9 mouse cellular contexts compared by ENCODE assay signal in the genomic region with DNA sequence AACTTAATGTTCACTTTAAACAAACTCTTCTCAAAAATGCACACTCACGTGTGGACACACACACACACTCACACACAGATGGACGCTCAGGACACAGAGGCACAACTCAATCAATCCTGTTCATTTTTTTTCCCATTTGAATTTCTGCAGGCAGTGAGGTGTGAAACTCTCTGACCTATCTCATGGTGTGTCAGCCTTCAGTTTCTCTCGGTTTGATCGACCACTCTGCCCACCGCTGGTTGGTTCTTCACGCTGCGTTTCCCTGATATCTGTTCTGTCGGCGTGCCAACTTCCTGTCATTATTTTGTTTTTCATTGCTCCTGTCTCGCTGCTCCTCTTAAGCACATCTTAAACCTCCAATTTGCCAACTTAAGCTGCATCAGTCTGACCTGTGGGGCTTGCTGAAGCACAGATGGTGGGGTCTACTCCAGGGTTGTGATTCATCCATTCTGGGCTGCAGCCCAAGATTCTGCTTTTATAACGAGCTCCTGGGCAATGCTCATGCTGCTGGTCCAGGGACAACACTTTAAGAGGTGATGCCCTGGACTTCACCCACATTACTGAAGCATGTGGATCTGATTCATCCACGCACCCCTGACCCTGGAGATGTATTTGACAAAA.
DNase-seq lines count a peak whose midpoint lies in the region; ATAC-seq lines count a peak whose summit lies in the region.
"Had no signal": no experiment of that assay in that cellular context is flagged by ENCODE, and none has a peak within 500 bp of the region (broad histone marks: within the 10 kb centered on the region; RNA-seq: fewer than 3 reads in every experiment).

No protein-coding gene starts in this region.

- 63% methylated on average over 12 of the region's 12 CpGs for WGBS in forebrain, embryonic 13.5 days
- WGBS in forebrain, embryonic 11.5 days, result 88% methylated on average over 12 of the region's 12 CpGs
- 68% methylated on average over 12 of the region's 12 CpGs for WGBS in neural tube, embryonic 13.5 days
- 69% methylated on average over 12 of the region's 12 CpGs for WGBS in midbrain, embryonic 16.5 days

- no peak overlapping the region for H3K4me3 ChIP-seq in forebrain, embryonic 13.5 days
- no peak overlapping the region for H3K4me3 ChIP-seq in forebrain, embryonic 11.5 days (ENCODE audit: low read depth, low read length)
- H3K4me3 ChIP-seq in neural tube, embryonic 13.5 days, result no peak overlapping the region
- H3K4me3 ChIP-seq in midbrain, embryonic 16.5 days (ENCODE audit: low read depth, low read length), result no peak overlapping the region

- peaks cover 20% of the 10 kb centered on the region for H3K4me1 ChIP-seq in forebrain, embryonic 13.5 days
- no peaks in the 10 kb centered on the region for H3K4me1 ChIP-seq in forebrain, embryonic 11.5 days (replicated peaks; ENCODE audit: control insufficient read depth, insufficient read depth, low read length)
- H3K4me1 ChIP-seq in neural tube, embryonic 13.5 days (replicated peaks), result 0 out of 2 replicates have a peak, but pooled peaks cover 12% of the 10 kb centered on the region
- H3K4me1 ChIP-seq in midbrain, embryonic 16.5 days (ENCODE audit: control insufficient read depth, insufficient read depth, low read length), result peaks cover 22% of the 10 kb centered on the region

- H3K27ac ChIP-seq in forebrain, embryonic 13.5 days, result peak overlapping the region; percentile 42; the same call in 1 of the 2 replicates
- no peak overlapping the region for H3K27ac ChIP-seq in forebrain, embryonic 11.5 days (ENCODE audit: low read depth, low read length)
- no peak overlapping the region for H3K27ac ChIP-seq in neural tube, embryonic 13.5 days (replicated peaks)
- no peak overlapping the region for H3K27ac ChIP-seq in midbrain, embryonic 16.5 days (ENCODE audit: low read length)
- H3K27ac ChIP-seq: liver, embryonic 14.5 days had no signal

- DNase-seq in forebrain, embryonic 11.5 days (ENCODE audit: low spot score), result no peak
- DNase-seq in neural tube, embryonic 10.5 days (ENCODE audit: extremely low spot score, low spot score), result no peak
- peak; percentile 68 for DNase-seq in cerebellum, adult 9-10 months
- DNase-seq in c-Kit-positive CD71-positive TER-119-positive erythroid progenitor cells, embryonic 14.5 days (ENCODE audit: low spot score), result no peak

- no peak overlapping the region for H3K4me2 ChIP-seq in forebrain, embryonic 13.5 days
- no peak overlapping the region for H3K4me2 ChIP-seq in forebrain, embryonic 11.5 days (ENCODE audit: low read depth, low read length, severe bottlenecking)
- H3K4me2 ChIP-seq in neural tube, embryonic 13.5 days, result no peak overlapping the region
- no peak overlapping the region for H3K4me2 ChIP-seq in midbrain, embryonic 16.5 days (ENCODE audit: low read length)

- ATAC-seq in forebrain, embryonic 13.5 days, result peak; percentile 52; the same call in 1 of the 2 replicates
- no peak for ATAC-seq in forebrain, embryonic 11.5 days (replicated peaks; ENCODE audit: low FRiP score)
- ATAC-seq in neural tube, embryonic 13.5 days (ENCODE audit: low read depth), result peak; percentile 49; the same call in 1 of the 2 replicates
- 0 out of 2 replicates have a peak, but pooled peaks have one; percentile 25 for ATAC-seq in midbrain, embryonic 16.5 days
- no peak for ATAC-seq in megakaryocyte-erythroid progenitor cell, adult 5-6 weeks (replicated peaks; ENCODE audit: low FRiP score, low TSS enrichment, poor library complexity, severe bottlenecking)

- no peak overlapping the region for H3K9ac ChIP-seq in forebrain, embryonic 13.5 days
- H3K9ac ChIP-seq in forebrain, embryonic 11.5 days (ENCODE audit: low read length), result no peak overlapping the region
- H3K9ac ChIP-seq in neural tube, embryonic 13.5 days, result no peak overlapping the region
- no peak overlapping the region for H3K9ac ChIP-seq in midbrain, embryonic 16.5 days (ENCODE audit: low read depth, low read length)
- H3K9ac ChIP-seq: liver, embryonic 14.5 days had no signal

- no peaks in the 10 kb centered on the region for H3K9me3 ChIP-seq in forebrain, embryonic 13.5 days (replicated peaks)
- H3K9me3 ChIP-seq in forebrain, embryonic 11.5 days (ENCODE audit: control insufficient read depth, low read length), result no peaks in the 10 kb centered on the region
- H3K9me3 ChIP-seq in neural tube, embryonic 13.5 days, result no peaks in the 10 kb centered on the region
- H3K9me3 ChIP-seq in midbrain, embryonic 16.5 days (replicated peaks; ENCODE audit: control insufficient read depth, low read length, poor library complexity, severe bottlenecking), result no peaks in the 10 kb centered on the region

- H3K36me3 ChIP-seq in forebrain, embryonic 13.5 days (ENCODE audit: poor library complexity, severe bottlenecking), result no peaks in the 10 kb centered on the region
- no peaks in the 10 kb centered on the region for H3K36me3 ChIP-seq in forebrain, embryonic 11.5 days (ENCODE audit: control insufficient read depth, insufficient read depth, low read length)
- no peaks in the 10 kb centered on the region for H3K36me3 ChIP-seq in neural tube, embryonic 13.5 days
- H3K36me3 ChIP-seq in midbrain, embryonic 16.5 days (ENCODE audit: control insufficient read depth, insufficient read depth, low read length), result no peaks in the 10 kb centered on the region

- H3K27me3 ChIP-seq in forebrain, embryonic 13.5 days, result no peaks in the 10 kb centered on the region
- H3K27me3 ChIP-seq in forebrain, embryonic 11.5 days (ENCODE audit: control insufficient read depth, insufficient read depth, low read length), result no peaks in the 10 kb centered on the region
- no peaks in the 10 kb centered on the region for H3K27me3 ChIP-seq in neural tube, embryonic 13.5 days
- H3K27me3 ChIP-seq in midbrain, embryonic 16.5 days (ENCODE audit: control insufficient read depth, insufficient read depth, low read depth, low read length), result no peaks in the 10 kb centered on the region

Comparison
In these comparisons a context has a peak if more than half of its experiments do, and no peak if none do; other contexts are left out.
1. ATAC-seq: peak in forebrain, embryonic 13.5 days (single experiment), neural tube, embryonic 13.5 days (single experiment) and midbrain, embryonic 16.5 days (single experiment); none in forebrain, embryonic 11.5 days (single experiment) and megakaryocyte-erythroid progenitor cell, adult 5-6 weeks (single experiment).